Mouse (Mus musculus) lung, adult 2 months (tissue): ENCODE data around the gene Aqp2.

Experiments used
- CTCF ChIP-seq: fragments of 200-500 bp; IDR thresholded peaks from 2 replicates; pipeline ENCODE4 v1.5.1; 2011; ENCODE audit warnings: mild to moderate bottlenecking, low read length, control low read depth; ENCODE audit not compliant: insufficient read depth
- POLR2A ChIP-seq: fragments of 200-500 bp; IDR thresholded peaks from 2 replicates; pipeline ENCODE4 v1.6.1; 2011; ENCODE audit warnings: low read depth, mild to moderate bottlenecking, control low read depth, low read length, borderline replicate concordance; ENCODE audit errors: extremely low read depth

DNA sequence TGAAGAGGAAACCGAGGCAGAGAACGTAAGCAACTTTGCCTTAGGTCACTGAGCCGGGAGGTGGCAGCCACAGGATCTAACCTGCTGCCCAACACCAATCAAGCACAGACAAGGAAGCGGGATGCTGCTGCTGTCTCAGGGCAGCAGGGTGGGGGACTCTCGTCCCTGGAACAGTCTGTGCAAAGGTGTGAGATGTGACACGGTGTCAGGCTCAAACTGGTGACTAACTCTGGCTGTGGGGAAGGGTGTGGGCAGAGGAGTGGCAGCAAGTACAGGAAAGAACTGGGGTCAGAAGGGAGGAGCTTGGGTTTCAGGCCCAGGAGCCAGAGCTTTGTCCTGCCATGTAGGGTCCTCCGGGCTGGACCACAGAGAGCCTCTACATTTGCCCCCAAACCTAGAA, 34.8 kb upstream of the Aqp2 start:
- TF ChIP-seq CTCF (no peak), POLR2A (no peak)
